Mouse (Mus musculus) left cerebral cortex, postnatal 14 days (tissue): ENCODE measurements around the gene Ly6f. TPM values are rescaled to one million over a fixed set of nuclear protein-coding genes. Genes with fewer than 3 reads are reported as not detected.
"Not testable (repeated sequence)": the region's sequence is repeated elsewhere in the genome, so short reads cannot be mapped to it uniquely, and the experiment has no call there.

Experiments used
- DNase-seq, 2 experiments: peaks; one replicate each; pipeline ENCODE4 v3.0.0; 2021 to 2022; ENCODE audit warnings: low spot score in 2 of 2, mixed read lengths in 1 of 2
- intact Hi-C: fragments of 180-260 bp; cut with DNase I; formaldehyde crosslinking; loops from one replicate; pipeline ENCODE4 v1.15.1; 2025
- long read RNA-seq, 2 experiments: library from polyadenylated mRNA; stranded (forward); transcript quantifications; one replicate each; pipeline ENCODE4 v2.0.0; 2021
- total RNA-seq, 2 experiments: library from RNA; stranded (reverse); gene quantifications; 2 replicates each; pipeline ENCODE4 v1.2.3; 2021

The Ly6f gene
- not detected for total RNA-seq
- long read RNA-seq, experiment 1, result 0 reads
- long read RNA-seq, experiment 2, result 0 reads

DNA sequence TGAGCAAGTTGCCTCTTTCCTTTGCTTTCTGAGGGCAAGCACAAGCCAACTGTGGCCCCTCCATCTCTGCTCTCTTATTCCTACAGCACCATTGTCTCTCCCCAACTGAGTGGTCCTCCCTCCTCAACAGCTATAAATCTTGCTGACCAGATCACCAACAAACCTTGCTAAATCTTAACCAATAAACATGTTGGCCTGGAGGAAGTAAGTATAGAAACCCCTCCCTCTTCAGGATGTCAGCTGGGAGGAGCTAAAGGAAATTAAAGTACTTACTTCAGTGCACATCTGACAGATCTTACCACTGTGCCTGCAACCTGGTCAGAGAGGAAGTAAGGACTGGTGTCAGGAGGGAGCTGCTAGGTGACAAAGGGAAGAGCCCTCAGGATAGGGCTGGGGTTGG lies at the start of gene Ly6f:
Gene Ly6f (plus strand): TSS at position 301 of the 400 bp plus-strand sequence.
- intact Hi-C loops, result no loop called here

GRCm38 (mm10) chr15:75221942-75222341 lies 46.3 kb upstream of the Ly6f start:
- DNase-seq, result no peak
- intact Hi-C loops, result no loop called here

More for the DNA sequence above, at the start of gene Ly6f:
- DNase-seq, result no peak

DNA sequence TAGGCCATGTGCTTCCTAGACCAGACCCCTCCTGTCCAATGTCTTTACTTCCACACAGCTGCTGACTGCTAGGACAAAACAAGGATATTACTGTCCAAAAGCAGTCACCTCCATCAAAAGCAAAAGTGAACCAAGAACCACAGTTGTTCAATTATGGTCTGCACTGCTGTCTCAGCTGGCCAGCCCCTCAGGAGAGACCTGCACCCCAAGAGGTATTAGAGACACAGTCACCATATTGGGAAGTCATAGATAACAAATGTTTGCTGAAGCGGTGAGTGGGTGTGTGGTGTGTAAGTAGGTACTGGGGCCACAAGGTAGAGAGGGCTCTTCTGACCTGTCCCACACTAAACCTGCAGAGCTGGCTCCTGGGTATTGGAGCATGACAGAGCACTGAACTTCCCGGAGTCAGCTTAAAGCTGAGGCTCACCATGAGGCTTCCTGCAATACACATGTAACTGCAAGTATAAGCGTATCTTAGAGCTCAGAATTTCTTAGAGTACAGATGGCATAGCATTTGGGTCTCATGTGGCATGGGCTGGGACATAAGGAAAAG lies 30.4 kb upstream of the Ly6f start:
- DNase-seq, result no peak

DNA sequence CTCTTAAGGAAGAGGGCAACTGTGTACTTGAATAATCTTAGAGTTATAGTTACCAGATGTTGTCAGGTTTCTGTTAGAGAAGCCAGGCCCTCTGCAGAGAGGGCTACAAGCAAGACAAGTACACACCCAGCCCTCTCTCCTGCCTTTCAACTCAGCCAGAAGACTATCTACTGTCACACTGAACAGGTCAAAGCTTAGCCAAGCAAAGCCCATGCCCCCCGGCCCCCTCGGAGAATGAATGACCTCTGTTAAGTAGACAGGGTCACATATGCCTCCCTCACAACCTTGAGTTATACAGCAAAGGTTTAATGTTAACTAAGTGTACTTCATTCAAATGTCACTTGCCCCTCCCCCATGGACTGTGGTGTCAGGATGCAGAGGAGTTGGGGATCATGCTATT lies 27.7 kb upstream of the Ly6f start:
- no peak for DNase-seq
- intact Hi-C loops, result no loop called here

More for the DNA sequence above, 30.4 kb upstream of the Ly6f start:
- intact Hi-C loops, result no loop called here

- intact Hi-C loops, result no loop called here
Measured at GRCm38 (mm10) chr15:75242756-75243640, 25.2 kb upstream of the Ly6f start.

GRCm38 (mm10) chr15:75254671-75255070 lies 13.6 kb upstream of the Ly6f start:
- intact Hi-C loops, result no loop called here
- DNase-seq, result no peak

More at GRCm38 (mm10) chr15:75242756-75243640, 25.2 kb upstream of the Ly6f start:
- no peak for DNase-seq

DNA sequence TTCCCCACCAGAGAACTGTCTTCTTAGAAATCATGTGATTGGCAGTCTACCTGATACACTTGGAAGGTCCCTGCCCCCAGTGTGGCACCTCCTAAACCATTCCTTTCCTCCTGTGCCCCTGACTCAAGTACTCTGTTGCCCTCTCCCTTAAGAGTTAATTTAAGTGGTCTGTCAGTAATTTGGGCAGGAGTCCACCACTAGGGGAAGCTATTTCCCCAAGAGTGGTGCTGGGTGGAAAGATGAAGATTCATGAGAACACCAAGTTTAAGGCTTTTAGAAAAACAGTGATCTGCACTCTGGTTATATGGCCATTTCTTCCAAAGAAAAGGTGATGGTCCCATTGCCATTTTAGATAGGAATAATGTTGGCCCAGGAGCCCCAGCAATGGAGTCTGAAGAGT lies 2.4 kb upstream of the Ly6f start:
- intact Hi-C loops, result no loop called here

DNA sequence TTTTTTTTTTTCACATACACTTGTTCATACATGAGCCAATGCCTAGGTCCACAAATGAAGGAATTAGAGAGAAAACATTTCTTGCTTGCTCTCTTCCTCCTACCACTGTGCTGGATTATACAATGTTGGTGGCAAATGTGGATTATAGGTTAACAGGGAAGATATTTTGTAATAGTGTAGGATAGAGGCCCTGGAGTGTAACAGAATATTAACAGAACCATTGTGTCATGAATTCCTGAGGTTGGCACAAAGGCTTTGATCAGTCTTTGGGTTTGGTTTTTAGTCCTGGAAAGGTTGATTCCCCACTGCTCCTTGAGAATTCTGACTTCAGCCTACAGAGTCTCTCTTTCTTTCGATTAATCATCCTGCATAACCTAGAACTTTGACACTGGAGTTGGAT lies 1.6 kb upstream of the Ly6f start:
- no peak for DNase-seq
- intact Hi-C loops, result no loop called here

More for the DNA sequence above, 2.4 kb upstream of the Ly6f start:
- no peak for DNase-seq

GRCm38 (mm10) chr15:75268916-75269829 lies 952 bp downstream of the Ly6f start:
- intact Hi-C loops, result no loop called here

DNA sequence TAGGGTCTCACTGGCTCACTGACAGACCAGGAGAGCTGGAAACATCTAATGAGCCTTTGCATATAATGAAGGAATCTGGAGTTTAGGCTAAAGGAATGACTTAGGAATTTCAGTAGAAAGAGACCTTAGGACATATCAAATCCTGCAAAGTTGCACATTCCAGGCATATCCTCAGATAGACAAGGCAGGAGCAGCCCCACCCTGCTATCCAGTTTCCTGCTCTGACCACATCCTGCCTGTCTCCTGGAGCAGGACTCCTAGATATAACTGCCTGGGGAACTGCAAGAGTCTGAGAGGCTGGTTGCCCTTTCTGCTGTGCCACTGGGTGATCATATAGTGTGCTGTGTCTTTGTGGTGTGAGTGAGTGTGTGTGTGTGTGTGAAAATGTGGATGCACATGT lies 1.9 kb downstream of the Ly6f start:
- intact Hi-C loops, result no loop called here
- no peak for DNase-seq

More at GRCm38 (mm10) chr15:75268916-75269829, 952 bp downstream of the Ly6f start:
- DNase-seq, result no peak

- DNase-seq, result no peak
- intact Hi-C loops, result no loop called here
Measured at GRCm38 (mm10) chr15:75270691-75271362, 2.6 kb downstream of the Ly6f start.

DNA sequence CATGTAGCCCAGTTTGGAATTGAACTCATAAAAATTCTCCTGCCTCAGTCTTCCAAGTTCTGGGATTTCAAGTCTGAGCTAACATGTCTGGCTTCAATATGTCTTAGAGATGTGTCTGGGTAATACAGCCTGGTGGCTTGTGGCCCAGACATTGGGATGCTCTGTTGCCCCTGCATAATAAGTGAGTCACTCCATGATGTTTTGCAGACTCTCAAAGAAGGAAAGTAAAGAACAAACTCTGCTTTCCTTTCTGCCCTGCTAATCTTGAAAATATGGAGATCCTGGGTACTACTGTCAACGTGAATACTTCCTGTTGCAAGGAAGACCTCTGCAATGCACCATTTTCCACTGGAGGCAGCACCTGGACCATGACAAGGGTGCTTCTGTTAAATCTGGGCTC lies 3.2 kb downstream of the Ly6f start:
- intact Hi-C loops, result no loop called here

GRCm38 (mm10) chr15:75271891-75272290 lies 3.7 kb downstream of the Ly6f start:
- intact Hi-C loops, result no loop called here
- no peak for DNase-seq

More for the DNA sequence above, 3.2 kb downstream of the Ly6f start:
- no peak for DNase-seq

DNA sequence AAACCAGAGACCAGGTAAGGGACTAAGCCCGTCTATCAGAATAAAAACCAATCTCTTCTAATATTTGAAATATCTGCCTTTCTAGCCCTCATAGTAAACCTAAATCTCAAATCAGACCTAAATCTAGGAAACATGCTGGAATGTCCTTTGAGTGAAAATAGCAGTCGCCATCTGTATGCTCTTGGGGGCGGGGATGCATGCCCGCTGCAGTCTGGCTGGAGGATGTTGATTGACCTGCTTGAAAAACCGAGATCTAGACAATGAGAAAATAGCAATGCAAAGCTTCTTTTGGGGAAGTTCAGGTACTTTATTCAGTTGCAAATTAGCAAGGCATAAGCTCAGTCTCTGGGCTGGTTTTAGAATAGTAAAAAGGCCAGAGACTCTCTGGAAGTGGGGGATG lies 13.8 kb downstream of the Ly6f start:
- DNase-seq, intact Hi-C loops: not testable (repeated sequence)

- DNase-seq, intact Hi-C loops: not testable (repeated sequence)
Measured at GRCm38 (mm10) chr15:75286512-75286911, 18.3 kb downstream of the Ly6f start.

DNA sequence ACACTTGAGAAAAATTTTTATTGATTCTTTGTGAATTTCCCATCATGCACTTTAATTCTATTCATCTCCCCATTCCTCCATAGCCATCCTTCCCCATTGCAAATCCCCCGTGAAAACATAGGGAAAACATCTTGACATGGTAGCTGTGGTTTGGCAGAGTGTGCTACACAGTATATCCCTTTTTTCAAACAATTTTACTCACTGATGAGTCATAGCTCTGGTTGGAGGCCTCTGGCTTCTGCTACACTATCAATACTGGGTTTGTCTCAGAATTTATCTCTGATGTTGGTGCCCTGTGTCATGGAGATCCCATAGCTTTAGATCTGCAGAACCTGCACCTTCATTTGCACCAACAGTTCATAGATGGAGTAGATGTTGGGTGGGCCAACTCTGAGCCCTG lies 24.2 kb downstream of the Ly6f start:
- no peak for DNase-seq
- intact Hi-C loops, result no loop called here

DNA sequence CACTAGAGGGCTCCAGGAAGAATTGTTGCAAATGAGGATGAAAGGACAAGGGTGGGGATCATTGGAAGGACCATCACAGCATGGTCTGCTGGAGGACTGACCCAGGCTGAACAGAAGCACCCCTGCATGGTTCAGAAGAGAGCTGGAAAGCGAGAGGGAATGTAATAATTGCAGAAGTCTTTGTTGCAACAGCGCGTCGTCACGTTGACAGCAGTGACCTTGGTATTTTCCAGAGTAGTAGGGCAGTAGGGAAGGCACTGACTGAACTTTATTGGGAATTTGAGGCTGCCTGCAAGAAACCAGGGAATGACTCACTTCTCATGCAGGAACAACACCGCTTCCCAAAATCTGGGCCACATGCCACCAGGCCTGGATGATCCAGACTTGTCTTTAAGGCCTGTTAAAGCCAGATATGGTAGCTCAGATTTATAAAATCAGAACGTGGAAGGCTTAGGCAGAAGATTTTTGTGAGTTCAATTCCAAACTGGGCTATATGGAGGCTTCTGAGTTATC lies 25.7 kb downstream of the Ly6f start:
- DNase-seq, result no peak
- intact Hi-C loops, result no loop called here

GRCm38 (mm10) chr15:75306101-75306500 lies 37.9 kb downstream of the Ly6f start:
- intact Hi-C loops, result no loop called here
- no peak for DNase-seq

DNA sequence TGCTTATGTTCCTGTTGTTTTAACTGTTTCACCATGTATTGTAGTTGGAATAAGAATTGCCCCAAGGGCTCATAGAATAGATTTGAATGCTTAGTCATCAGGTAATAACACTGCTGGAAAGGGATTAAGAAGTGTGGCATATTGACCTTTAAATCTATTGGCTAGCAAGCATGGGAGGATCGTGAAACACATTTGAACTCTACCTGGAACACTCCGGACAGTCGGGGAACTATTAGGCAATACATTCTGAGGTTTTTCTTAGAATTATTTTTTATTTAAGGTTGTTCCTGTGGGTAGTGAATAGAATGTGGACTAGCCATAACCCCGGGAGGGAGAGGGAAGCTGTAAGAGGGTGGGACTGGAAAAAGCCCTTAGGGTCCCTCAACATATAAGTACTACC lies 41.0 kb downstream of the Ly6f start:
- DNase-seq, result no peak
- intact Hi-C loops, result no loop called here
